Mouse (Mus musculus) spleen, adult 10 weeks (tissue): Measurements from ENCODE around the gene Kif28. TPM values are rescaled to one million over a fixed set of nuclear protein-coding genes. Genes with fewer than 3 reads are reported as not detected.

Source experiments
- polyA plus RNA-seq: library from polyadenylated mRNA; stranded (reverse); fragments of 350-450 nt; fragmentation: Illumina TruSeq; extraction: RNeasy Lipid Tissue Mini Kit (QIAGEN cat#74804); gene quantifications from one replicate; pipeline ENCODE4 v1.2.3, GENCODE M21; 2015; ENCODE audit warnings: low replicate concordance; ENCODE audit not compliant: insufficient read depth

Kif28 gene
- polyA plus RNA-seq, result not detected

DNA sequence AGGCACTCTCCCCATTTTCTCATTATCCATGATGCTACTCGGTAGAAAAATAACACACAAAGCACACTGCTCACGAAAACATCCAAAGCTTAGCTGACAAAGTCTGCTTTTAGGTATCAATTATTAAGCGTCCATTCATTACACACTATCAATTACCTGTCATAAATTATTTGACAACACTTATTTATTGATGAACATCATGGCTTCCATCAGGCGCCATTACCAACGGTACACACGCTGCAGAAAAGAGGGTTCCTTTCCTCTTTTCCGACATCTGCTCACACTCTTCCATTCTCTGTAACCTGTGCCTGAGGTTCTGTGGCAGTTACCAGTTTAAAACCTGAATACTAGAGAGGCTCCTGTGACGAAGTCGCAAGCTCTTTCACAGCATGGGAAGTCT, at the start of gene Kif28:
Gene Kif28, minus strand, starts transcription at position 101 of the 400 bp plus-strand sequence.

DNA sequence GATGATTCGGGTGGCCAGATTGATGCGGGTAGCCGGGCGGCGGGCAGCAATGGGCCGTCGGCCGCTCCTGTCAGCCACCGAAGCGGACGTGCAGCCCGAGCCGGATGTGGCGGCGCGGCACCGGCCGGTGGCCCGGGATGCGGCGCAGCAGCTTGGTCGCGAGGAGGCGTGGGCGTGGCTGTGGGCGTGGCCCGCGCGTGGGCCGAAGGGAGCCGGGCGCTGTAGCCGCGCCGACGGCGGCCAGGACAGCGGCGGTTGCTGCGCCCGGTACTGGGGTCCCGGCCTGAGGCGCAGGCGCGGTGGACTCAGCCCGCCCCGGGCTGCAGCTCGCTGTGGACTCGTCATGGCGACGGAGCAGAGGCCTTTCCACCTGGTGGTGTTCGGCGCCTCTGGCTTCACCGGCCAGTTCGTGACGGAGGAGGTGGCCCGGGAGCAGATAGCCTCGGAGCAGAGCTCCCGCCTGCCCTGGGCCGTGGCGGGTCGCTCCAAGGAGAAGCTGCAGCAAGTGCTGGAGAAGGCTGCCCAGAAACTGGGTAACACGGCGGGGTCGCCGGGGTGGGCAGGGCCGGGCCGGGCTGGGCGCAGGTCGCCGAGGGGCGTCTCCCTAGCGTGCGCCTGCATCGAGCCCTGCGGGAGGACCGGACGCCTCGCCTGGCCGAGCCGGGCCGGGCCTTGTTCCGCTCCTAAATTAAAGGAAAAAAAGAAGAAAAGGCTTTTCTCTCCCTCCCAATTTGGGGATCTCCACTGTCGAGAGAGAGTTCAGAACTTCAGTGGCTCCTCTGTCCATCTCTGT, 76.9 kb downstream of the Kif28 start, which contains the start of gene Sccpdh:
Gene Sccpdh, plus strand, starts transcription at position 198 of the 793 bp plus-strand sequence.

Other genes with a start within 250 kb of the Kif28 start
- gene Smyd3, start 227.2 kb downstream of the Kif28 start, polyA plus RNA-seq, result 10.3 TPM
- gene Tfb2m, start 199.0 kb downstream of the Kif28 start, polyA plus RNA-seq, result 48.3 TPM
- 18.6 TPM for gene Cnst, start 198.9 kb downstream of the Kif28 start, polyA plus RNA-seq
- gene Sccpdh, start 77.1 kb downstream of the Kif28 start, polyA plus RNA-seq, result 11.5 TPM
- not detected for gene Gm10518, start 58.1 kb upstream of the Kif28 start, polyA plus RNA-seq
- gene Ahctf1, start 58.4 kb upstream of the Kif28 start, polyA plus RNA-seq, result 69.0 TPM
- gene Cdc42bpa, start 215.2 kb upstream of the Kif28 start, polyA plus RNA-seq, result 9.6 TPM